Mouse (Mus musculus) 416B (cell line): ENCODE data around the gene Olfr1016.

Experiments used
- DNase-seq: peaks from one replicate; pipeline ENCODE4 v3.0.0; 2011; ENCODE audit warnings: low read depth

Olfr1016 gene

GRCm38 (mm10) chr2:85802444-85802843, at the start of gene Olfr1016:
Olfr1016 (minus strand) TSS chr2:85802544.
- no peak for DNase-seq

GRCm38 (mm10) chr2:85846730-85847129, 44.4 kb upstream of the Olfr1016 start, which contains the start of gene Olfr1020:
Olfr1020 (plus strand) TSS chr2:85847030.
- no peak for DNase-seq

- DNase-seq: no peak
Observed at GRCm38 (mm10) chr2:85845383-85845782, 43.0 kb upstream of the Olfr1016 start, which contains the start of gene Olfr1019. Olfr1019 (minus strand) TSS chr2:85845483.

- DNase-seq: no peak
Observed at GRCm38 (mm10) chr2:85818179-85818578, 15.8 kb upstream of the Olfr1016 start, which contains the start of gene Olfr1018. Olfr1018 (plus strand) TSS chr2:85818479.

GRCm38 (mm10) chr2:85804501-85804900, 2.2 kb upstream of the Olfr1016 start:
- DNase-seq: no peak

GRCm38 (mm10) chr2:85792331-85792730, 10.0 kb downstream of the Olfr1016 start:
- no peak for DNase-seq

GRCm38 (mm10) chr2:85781717-85782116, 20.6 kb downstream of the Olfr1016 start, which contains the start of gene Olfr1015:
Olfr1015 (plus strand) TSS chr2:85782017.
- DNase-seq: no peak

GRCm38 (mm10) chr2:85772413-85772812, 29.9 kb downstream of the Olfr1016 start, which contains the start of gene Olfr1014:
Olfr1014 (plus strand) TSS chr2:85772713.
- DNase-seq: no peak

GRCm38 (mm10) chr2:85766798-85767197, 35.5 kb downstream of the Olfr1016 start, which contains the start of gene Olfr1013:
Olfr1013 (plus strand) TSS chr2:85767098.
- DNase-seq: no peak

GRCm38 (mm10) chr2:85762666-85763065, 39.7 kb downstream of the Olfr1016 start, which contains the start of gene Olfr1012:
Olfr1012 (minus strand) TSS chr2:85762766.
- DNase-seq: no peak

GRCm38 (mm10) chr2:85753822-85754221, 48.5 kb downstream of the Olfr1016 start:
- DNase-seq: no peak
